In the genomic region with DNA sequence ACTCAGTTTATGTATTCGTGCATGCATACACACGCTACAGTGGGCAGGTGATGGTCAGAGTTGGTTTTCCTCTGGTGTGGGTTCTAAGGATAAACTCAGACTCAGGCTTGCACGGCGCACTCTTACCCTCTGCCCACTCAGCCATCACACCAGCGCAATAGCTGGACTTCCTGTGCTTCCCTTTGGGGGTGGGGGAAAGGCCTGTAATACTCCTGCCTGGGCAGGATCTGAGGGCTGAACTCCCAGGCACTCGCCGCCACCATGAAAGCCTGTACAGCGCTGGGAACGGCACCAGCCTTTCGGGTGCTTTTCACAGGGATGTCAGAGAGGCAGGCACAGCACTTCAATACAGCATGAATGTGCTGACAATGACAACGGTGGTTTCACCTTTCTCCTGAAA, we compare ENCODE assay signal across 15 mouse cellular contexts. TPM values are rescaled to one million over a fixed set of nuclear protein-coding genes. Genes with fewer than 3 reads are reported as not detected.
DNase-seq lines count a peak whose midpoint lies in the region; ATAC-seq and TF ChIP-seq lines count a peak whose summit lies in the region.
"Had no signal": no experiment of that assay in that cellular context is flagged by ENCODE, and none has a peak within 500 bp of the region (broad histone marks: within the 10 kb centered on the region; RNA-seq: fewer than 3 reads in every experiment).

No protein-coding gene starts in this region.

- intact Hi-C loops in heart, postnatal 10 days (cut with DNase I): no loop called here

- no peak for ATAC-seq in forebrain, embryonic 12.5 days (ENCODE audit: low FRiP score)
- no peak for ATAC-seq in forebrain, embryonic 16.5 days
- ATAC-seq in heart, embryonic 15.5 days (replicated peaks; ENCODE audit: insufficient number of reproducible peaks, insufficient read depth, low FRiP score, low read depth): no peak
- peak; percentile 57; the same call in 1 of the 2 replicates for ATAC-seq in kidney, postnatal 0 days (replicated peaks; ENCODE audit: low FRiP score, low read depth)
- ATAC-seq: forebrain, embryonic 15.5 days had no signal

- no peaks in the 10 kb centered on the region for H3K9me3 ChIP-seq in forebrain, embryonic 12.5 days
- H3K9me3 ChIP-seq in forebrain, embryonic 16.5 days (ENCODE audit: control insufficient read depth, low read length): 0 out of 2 replicates have a peak, but pooled peaks cover 4% of the 10 kb centered on the region
- H3K9me3 ChIP-seq in heart, embryonic 15.5 days (replicated peaks): no peaks in the 10 kb centered on the region
- H3K9me3 ChIP-seq in kidney, postnatal 0 days (replicated peaks; ENCODE audit: low read length): no peaks in the 10 kb centered on the region
- H3K9me3 ChIP-seq: forebrain, embryonic 15.5 days; neural tube, embryonic 13.5 days had no signal

- peaks cover 39% of the 10 kb centered on the region for H3K36me3 ChIP-seq in forebrain, embryonic 12.5 days (replicated peaks)
- peaks cover 21% of the 10 kb centered on the region for H3K36me3 ChIP-seq in forebrain, embryonic 16.5 days (ENCODE audit: control insufficient read depth, insufficient read depth)
- peaks cover 27% of the 10 kb centered on the region for H3K36me3 ChIP-seq in heart, embryonic 15.5 days
- H3K36me3 ChIP-seq in kidney, postnatal 0 days (ENCODE audit: insufficient read depth, low read length): peaks cover 18% of the 10 kb centered on the region

- no peak overlapping the region for H3K4me3 ChIP-seq in forebrain, embryonic 12.5 days (replicated peaks)
- no peak overlapping the region for H3K4me3 ChIP-seq in forebrain, embryonic 16.5 days (replicated peaks; ENCODE audit: low read length)
- H3K4me3 ChIP-seq in heart, embryonic 15.5 days: no peak overlapping the region
- no peak overlapping the region for H3K4me3 ChIP-seq in layer of hippocampus, adult 2 months
- H3K4me3 ChIP-seq in kidney, postnatal 0 days (replicated peaks; ENCODE audit: low read depth, low read length): no peak overlapping the region
- H3K4me3 ChIP-seq: forebrain, embryonic 15.5 days; neural tube, embryonic 13.5 days had no signal

- WGBS in forebrain, embryonic 12.5 days: 85% methylated on average over 11 of the region's 11 CpGs
- 81% methylated on average over 11 of the region's 11 CpGs for WGBS in forebrain, embryonic 16.5 days
- 54% methylated on average over 11 of the region's 11 CpGs for WGBS in heart, embryonic 15.5 days
- WGBS in kidney, postnatal 0 days: 35% methylated on average over 11 of the region's 11 CpGs

- H3K9ac ChIP-seq in forebrain, embryonic 12.5 days: no peak overlapping the region
- no peak overlapping the region for H3K9ac ChIP-seq in forebrain, embryonic 16.5 days (replicated peaks; ENCODE audit: low read depth, low read length)
- no peak overlapping the region for H3K9ac ChIP-seq in heart, embryonic 15.5 days
- no peak overlapping the region for H3K9ac ChIP-seq in kidney, postnatal 0 days (ENCODE audit: low read depth, low read length)
- H3K9ac ChIP-seq: forebrain, embryonic 15.5 days; neural tube, embryonic 13.5 days had no signal

- no peak overlapping the region for H3K4me2 ChIP-seq in forebrain, embryonic 12.5 days
- no peak overlapping the region for H3K4me2 ChIP-seq in forebrain, embryonic 16.5 days (ENCODE audit: low read length)
- H3K4me2 ChIP-seq in heart, embryonic 15.5 days: no peak overlapping the region
- peak overlapping the region; percentile 1; the same call in 1 of the 2 replicates for H3K4me2 ChIP-seq in kidney, postnatal 0 days (ENCODE audit: low read length)
- H3K4me2 ChIP-seq: forebrain, embryonic 15.5 days; neural tube, embryonic 13.5 days had no signal

- DNase-seq in heart, postnatal 10 days: no peak
- DNase-seq in layer of hippocampus, adult 2 months (ENCODE audit: low spot score in 2 of 2): no peak
- no peak for DNase-seq in layer of hippocampus, adult 9-10 months (ENCODE audit: low spot score)
- peak; percentile 58 for DNase-seq in kidney, postnatal 0 days (ENCODE audit: low spot score)
- no peak for DNase-seq in cerebellum, adult 9-11 months
- DNase-seq: adrenal gland, postnatal 14 days; cerebellum, postnatal 14 days; gastrocnemius, postnatal 14 days; thymus, postnatal 4 days had no signal

- H3K27ac ChIP-seq in forebrain, embryonic 12.5 days: 0 out of 2 replicates have a peak overlapping the region, but pooled peaks have one; percentile 43
- H3K27ac ChIP-seq in forebrain, embryonic 16.5 days (ENCODE audit: low read length): no peak overlapping the region
- peak overlapping the region; percentile 35 for H3K27ac ChIP-seq in heart, embryonic 15.5 days
- H3K27ac ChIP-seq in layer of hippocampus, adult 2 months: peak overlapping the region; percentile 32; the same call in 1 of the 2 replicates
- peak overlapping the region; percentile 48; the same call in 1 of the 2 replicates for H3K27ac ChIP-seq in kidney, postnatal 0 days
- H3K27ac ChIP-seq: forebrain, embryonic 15.5 days; neural tube, embryonic 13.5 days had no signal

- H3K27me3 ChIP-seq in forebrain, embryonic 12.5 days: no peaks in the 10 kb centered on the region
- no peaks in the 10 kb centered on the region for H3K27me3 ChIP-seq in forebrain, embryonic 16.5 days (replicated peaks; ENCODE audit: control insufficient read depth, insufficient read depth, low read length)
- H3K27me3 ChIP-seq in heart, embryonic 15.5 days: no peaks in the 10 kb centered on the region
- H3K27me3 ChIP-seq in kidney, postnatal 0 days (ENCODE audit: insufficient read depth, low read length): no peaks in the 10 kb centered on the region
- H3K27me3 ChIP-seq: CH12.LX; forebrain, embryonic 15.5 days; neural tube, embryonic 13.5 days had no signal

- no peak for TF ChIP-seq CTCF in layer of hippocampus, adult 2 months (conservative IDR thresholded peaks at IDR 0.05)
- TF ChIP-seq CTCF in kidney, postnatal 0 days (IDR thresholded peaks at IDR 0.05; ENCODE audit: low read depth): no peak

- peaks cover 4% of the 10 kb centered on the region; the same call in 1 of the 2 replicates for H3K4me1 ChIP-seq in forebrain, embryonic 12.5 days
- H3K4me1 ChIP-seq in forebrain, embryonic 16.5 days (replicated peaks; ENCODE audit: control insufficient read depth, insufficient read depth, low read length): peaks cover 7% of the 10 kb centered on the region
- peaks cover 34% of the 10 kb centered on the region for H3K4me1 ChIP-seq in heart, embryonic 15.5 days (replicated peaks)
- peaks cover 9% of the 10 kb centered on the region; the same call in 1 of the 2 replicates for H3K4me1 ChIP-seq in kidney, postnatal 0 days (replicated peaks; ENCODE audit: insufficient read depth, low read length)

RNA-seq across cellular contexts. Expression of a gene that starts 15.3 kb away (rescaled TPM):
- polyA plus RNA-seq in forebrain, embryonic 12.5 days (2016; fragmentation: Nextera tagmentation; extraction: Ambion mirVana): 20.3 and 20.9 TPM in 2 replicates
- polyA plus RNA-seq in forebrain, embryonic 16.5 days (2015; fragmentation: Nextera tagmentation; extraction: Ambion mirVana): 16.0 and 19.1 TPM in 2 replicates
- 6.3 and 7.5 TPM in 2 replicates for polyA plus RNA-seq in heart, embryonic 15.5 days (2015; fragmentation: Nextera tagmentation; extraction: Ambion mirVana)
- total RNA-seq in heart, postnatal 10 days (2021): 10 to 100 TPM; 32.1 to 34.2 TPM
- 10 to 100 TPM; 56.0 to 68.1 TPM for total RNA-seq in layer of hippocampus, adult 2 months (2021)
- polyA plus RNA-seq in kidney, postnatal 0 days (2015; fragmentation: Nextera tagmentation; extraction: Ambion mirVana): 6.2 and 6.6 TPM in 2 replicates
